Mouse (Mus musculus) kidney, embryonic 15.5 days (tissue): Measurements from ENCODE around the gene Syt14. TPM values are rescaled to one million over a fixed set of nuclear protein-coding genes. Genes with fewer than 3 reads are reported as not detected.
A peak's percentile ranks its signal among the peaks of the same experiment; 100 is the strongest.

Experiments used
- ATAC-seq: fragments of 200-750 bp; cut with Nextera tagmentation; replicated peaks from 2 replicates; pipeline ENCODE4 v1.8.0; 2017; ENCODE audit warnings: moderate TSS enrichment; ENCODE audit not compliant: low FRiP score
- H3K27ac ChIP-seq: fragments of 300-500 bp; sonication (generic); 2 replicates; pipeline ENCODE4 v1.5.1; 2015; ENCODE audit warnings: mild to moderate bottlenecking, inconsistent platforms
- H3K27me3 ChIP-seq: fragments of 300-500 bp; sonication (generic); 2 replicates; pipeline ENCODE4 v1.6.1; 2015; ENCODE audit warnings: inconsistent platforms
- H3K36me3 ChIP-seq: fragments of 300-500 bp; sonication (generic); 2 replicates; pipeline ENCODE4 v1.6.1; 2015; ENCODE audit warnings: inconsistent platforms
- H3K4me1 ChIP-seq: fragments of 300-500 bp; sonication (generic); 2 replicates; pipeline ENCODE4 v1.6.1; 2015; ENCODE audit warnings: inconsistent platforms
- H3K4me2 ChIP-seq: fragments of 300-500 bp; sonication (generic); 2 replicates; pipeline ENCODE4 v1.6.1; 2015; ENCODE audit warnings: moderate library complexity, mild to moderate bottlenecking, inconsistent platforms
- H3K4me3 ChIP-seq: fragments of 300-500 bp; sonication (generic); replicated peaks from 2 replicates; pipeline ENCODE4 v1.5.1; 2015; ENCODE audit warnings: mild to moderate bottlenecking, inconsistent platforms
- H3K9ac ChIP-seq: fragments of 300-500 bp; sonication (generic); 2 replicates; pipeline ENCODE4 v1.6.1; 2015; ENCODE audit warnings: mild to moderate bottlenecking, inconsistent platforms
- H3K9me3 ChIP-seq: fragments of 300-500 bp; sonication (generic); replicated peaks from 2 replicates; pipeline ENCODE4 v1.6.1; 2016; ENCODE audit warnings: inconsistent platforms
- WGBS: fragments of 180-500 bp; shearing (Covaris S2); methylation state at CpG from one replicate; pipeline ENCODE4 v1.1.7; 2015; ENCODE audit warnings: mixed read lengths; 5-methylcytosine and 5-hydroxymethylcytosine counted together
- polyA plus RNA-seq: library from polyadenylated mRNA; unstranded; fragments of >200 nt; fragmentation: Nextera tagmentation; extraction: Ambion mirVana; gene quantifications from 2 replicates; pipeline ENCODE4 v1.2.1, GENCODE M21; 2015

The Syt14 gene
- 1.5 and 1.6 TPM in 2 replicates for polyA plus RNA-seq

DNA sequence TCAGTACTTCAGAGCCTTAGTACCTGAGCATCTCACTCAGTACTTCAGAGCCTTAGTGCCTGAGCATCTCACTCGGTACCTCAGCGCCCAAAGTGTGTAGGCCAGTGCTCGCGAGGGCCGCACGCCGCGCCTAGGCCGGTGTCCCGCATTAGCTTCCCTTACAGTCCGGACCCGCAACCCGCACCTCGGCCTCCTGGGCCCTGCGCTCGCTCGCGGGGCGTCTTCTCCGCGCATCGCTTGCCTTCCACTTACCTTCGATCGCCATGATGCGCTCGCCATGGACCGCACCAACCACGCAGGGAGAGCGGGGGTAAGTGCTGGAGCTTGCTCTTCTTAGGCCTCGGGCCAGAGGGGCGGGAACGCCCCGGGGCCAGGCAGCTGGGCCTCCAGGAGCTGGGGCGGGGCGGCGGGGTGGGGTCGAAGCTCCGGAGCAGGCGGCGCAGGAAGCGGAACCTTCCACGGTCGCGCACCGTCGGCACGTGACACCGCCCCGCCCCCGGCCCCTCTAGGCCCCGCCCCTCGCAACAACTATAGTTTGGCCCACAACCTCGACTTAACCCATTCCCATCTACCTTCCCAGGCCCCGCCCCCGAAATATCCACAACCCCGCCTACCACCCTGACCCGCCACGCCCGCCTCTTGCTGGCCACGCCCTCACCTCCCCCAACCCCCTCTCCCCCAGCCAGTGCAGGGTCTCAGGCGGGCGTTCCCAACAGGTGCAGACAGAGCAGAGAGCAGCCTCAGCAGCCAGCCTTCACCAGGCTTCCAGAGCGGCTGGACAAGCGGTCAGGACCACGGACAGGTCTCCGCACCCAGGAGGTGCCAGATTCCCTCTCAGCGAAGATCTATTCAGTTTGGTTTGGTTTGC, at the start of gene Syt14:
Syt14 (minus strand) TSS at position 405 of the 868 bp plus-strand sequence.
- peaks cover 12% of the 10 kb centered on the region for H3K27me3 ChIP-seq
- peak within 1 kb of the TSS; percentile 62 for H3K27ac ChIP-seq
- H3K4me2 ChIP-seq = peak within 1 kb of the TSS; percentile 94
- peak within 1 kb of the TSS; percentile 48 for H3K9ac ChIP-seq
- H3K4me3 ChIP-seq = peak within 1 kb of the TSS; percentile 72
- H3K36me3 ChIP-seq = no peaks in the 10 kb centered on the region
- WGBS = under 1% methylated on average over 62 of the region's 67 CpGs
- peaks cover 14% of the 10 kb centered on the region for H3K4me1 ChIP-seq
- no peaks in the 10 kb centered on the region for H3K9me3 ChIP-seq
- ATAC-seq = peak; percentile 99

DNA sequence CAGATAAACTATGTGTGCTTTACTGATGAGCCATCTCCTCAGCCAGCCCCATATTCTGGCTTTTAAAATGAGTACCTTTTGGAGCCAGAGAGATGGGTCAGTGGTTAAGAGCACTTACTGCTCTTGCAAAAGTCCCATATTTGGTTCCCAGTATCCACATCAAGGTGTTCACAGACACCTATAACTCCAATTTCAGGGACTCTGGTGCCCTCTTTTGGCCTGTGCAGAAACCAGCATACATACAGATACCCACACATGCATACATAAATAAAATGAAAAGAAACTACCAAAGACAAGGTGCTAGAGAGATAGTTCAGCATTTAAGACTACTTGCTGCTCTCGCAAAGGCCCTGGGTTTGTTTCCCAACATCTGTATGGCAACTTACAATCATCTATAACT, 48.4 kb upstream of the Syt14 start:
- H3K9ac ChIP-seq = no peak overlapping the region
- no peak overlapping the region for H3K27ac ChIP-seq
- H3K4me1 ChIP-seq = peaks cover 14% of the 10 kb centered on the region
- no peaks in the 10 kb centered on the region for H3K9me3 ChIP-seq
- H3K36me3 ChIP-seq = no peaks in the 10 kb centered on the region
- no peaks in the 10 kb centered on the region for H3K27me3 ChIP-seq
- 89% methylated on average over 1 of the region's 1 CpGs for WGBS
- H3K4me2 ChIP-seq = no peak overlapping the region
- no peak for ATAC-seq
- no peak overlapping the region for H3K4me3 ChIP-seq

DNA sequence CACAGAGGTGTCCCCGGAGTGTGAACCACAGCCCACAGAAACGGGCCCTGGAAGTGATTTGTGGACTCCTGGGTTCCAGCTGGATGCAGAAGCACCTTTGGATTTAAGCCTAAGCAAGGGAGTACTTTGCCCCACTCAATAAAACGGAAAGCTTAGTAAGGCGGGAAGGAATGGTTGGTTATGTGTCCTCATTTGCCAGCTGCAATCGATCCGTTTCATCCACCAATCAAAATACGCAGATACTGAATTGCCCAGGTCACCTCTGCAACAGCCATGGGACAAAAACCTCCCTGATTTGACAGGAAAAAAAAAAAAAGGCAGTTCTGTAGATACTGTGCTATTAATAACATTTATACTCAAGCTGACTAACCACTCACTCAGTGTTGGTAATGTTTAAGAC, 47.5 kb upstream of the Syt14 start:
- Histone ChIP-seq H3K4me3 (no peak overlapping the region), H3K9me3 (no peaks in the 10 kb centered on the region), H3K4me2 (no peak overlapping the region), H3K27me3 (no peaks in the 10 kb centered on the region), H3K27ac (no peak overlapping the region), H3K9ac (no peak overlapping the region), H3K4me1 (peaks cover 14% of the 10 kb centered on the region), H3K36me3 (no peaks in the 10 kb centered on the region)
- WGBS = 72% methylated on average over 7 of the region's 7 CpGs
- ATAC-seq = no peak

DNA sequence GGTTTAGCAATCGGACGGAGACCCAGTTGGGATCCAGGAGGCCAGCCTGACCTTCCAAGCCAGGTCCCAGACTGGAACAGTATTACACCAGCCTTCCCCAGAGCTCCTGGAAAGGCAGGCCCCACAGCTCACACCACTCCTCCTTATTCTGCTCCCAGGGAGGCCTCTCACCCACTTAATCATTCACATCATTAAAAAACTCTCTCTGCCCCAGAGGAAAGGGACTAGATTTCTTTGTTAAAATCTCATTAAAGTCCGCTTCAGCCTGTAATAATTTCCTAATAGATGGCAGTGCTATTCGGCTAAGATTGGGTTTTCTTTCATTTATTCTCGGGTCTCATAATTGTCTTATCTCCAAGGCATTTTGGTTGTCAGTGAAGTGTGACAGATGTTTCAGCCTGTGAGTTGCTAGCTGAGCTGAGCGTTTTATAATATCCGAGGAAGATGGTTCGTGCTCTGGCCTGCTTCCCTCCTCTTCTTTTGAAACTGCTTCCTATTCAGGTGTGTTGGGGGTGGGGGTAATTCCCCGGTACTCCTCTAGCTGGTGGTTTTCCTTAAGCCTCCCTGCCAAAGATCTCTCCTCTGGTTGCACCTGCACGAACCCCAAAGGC, 46.8 kb upstream of the Syt14 start:
- no peak for ATAC-seq
- Histone ChIP-seq H3K9me3 (no peaks in the 10 kb centered on the region), H3K36me3 (no peaks in the 10 kb centered on the region), H3K4me3 (no peak overlapping the region), H3K4me2 (0 out of 2 replicates have a peak overlapping the region, but pooled peaks have one; percentile 4), H3K27ac (no peak overlapping the region), H3K27me3 (no peaks in the 10 kb centered on the region), H3K4me1 (peaks cover 14% of the 10 kb centered on the region), H3K9ac (no peak overlapping the region)
- WGBS = 34% methylated on average over 10 of the region's 10 CpGs

DNA sequence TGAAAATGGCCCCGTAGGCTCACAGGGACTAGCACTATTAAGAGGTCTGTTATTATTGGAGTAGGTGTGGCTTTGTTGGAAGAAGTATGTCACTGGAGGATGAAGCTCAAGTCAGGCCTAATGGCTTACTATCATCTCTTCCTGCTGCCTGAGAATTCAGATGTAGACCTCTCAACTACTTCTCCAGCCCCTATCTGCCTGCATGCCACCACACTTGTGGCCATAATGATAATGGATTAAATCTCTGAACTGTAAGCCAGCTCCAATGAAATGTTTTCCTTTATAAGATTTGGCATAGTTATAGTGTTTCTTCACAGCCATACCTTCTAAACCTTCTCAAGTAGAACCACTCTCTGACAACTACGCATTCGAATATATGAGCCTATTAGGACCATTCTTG, 27.0 kb upstream of the Syt14 start:
- Histone ChIP-seq H3K27ac (no peak overlapping the region), H3K9me3 (no peaks in the 10 kb centered on the region), H3K4me1 (no peaks in the 10 kb centered on the region), H3K4me2 (no peak overlapping the region), H3K36me3 (no peaks in the 10 kb centered on the region), H3K27me3 (no peaks in the 10 kb centered on the region), H3K9ac (no peak overlapping the region), H3K4me3 (no peak overlapping the region)
- WGBS = 87% methylated on average over 3 of the region's 3 CpGs
- no peak for ATAC-seq

DNA sequence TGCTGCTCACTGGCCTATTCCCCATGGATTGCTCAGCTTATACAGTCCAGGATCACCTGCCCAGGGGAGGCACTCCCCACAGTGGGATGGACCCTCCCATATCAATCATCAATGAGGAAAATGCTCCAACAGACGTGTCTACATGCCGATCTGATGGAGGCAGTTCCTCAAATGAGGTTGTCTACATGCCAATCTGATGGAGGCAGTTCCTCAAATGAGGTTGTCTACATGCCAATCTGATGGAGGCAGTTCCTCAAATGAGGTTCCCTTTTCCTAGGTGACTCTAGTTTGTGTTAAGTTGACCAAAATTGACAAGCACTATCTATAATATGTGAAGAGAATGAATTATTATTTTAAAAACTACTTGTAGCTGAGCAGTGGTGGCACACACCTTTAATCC, 24.6 kb upstream of the Syt14 start:
- Histone ChIP-seq H3K36me3 (no peaks in the 10 kb centered on the region), H3K4me1 (no peaks in the 10 kb centered on the region), H3K27me3 (no peaks in the 10 kb centered on the region), H3K27ac (no peak overlapping the region), H3K9ac (no peak overlapping the region), H3K4me3 (no peak overlapping the region), H3K4me2 (no peak overlapping the region), H3K9me3 (no peaks in the 10 kb centered on the region)
- no peak for ATAC-seq
- WGBS = 74% methylated on average over 2 of the region's 2 CpGs

DNA sequence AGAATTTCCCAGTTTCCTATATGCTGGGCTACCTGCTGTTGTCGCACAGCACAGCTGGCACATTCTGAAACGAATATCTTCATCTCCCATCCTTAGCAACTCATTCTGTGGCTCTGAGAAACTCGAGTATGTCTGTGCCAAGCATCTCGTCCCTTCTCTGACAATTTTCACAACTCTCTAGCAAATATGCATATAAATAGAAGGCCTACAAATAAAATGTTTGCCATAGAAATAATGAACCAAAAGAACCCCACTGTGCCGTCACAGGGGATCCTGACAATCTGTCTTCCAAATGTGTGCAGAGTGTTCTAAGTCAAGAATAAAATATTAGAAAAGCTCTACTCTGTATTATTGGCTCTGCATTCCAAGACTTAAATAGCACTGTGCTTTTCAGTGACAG, 24.0 kb upstream of the Syt14 start:
- H3K36me3 ChIP-seq = no peaks in the 10 kb centered on the region
- 77% methylated on average over 5 of the region's 5 CpGs for WGBS
- no peaks in the 10 kb centered on the region for H3K9me3 ChIP-seq
- H3K27me3 ChIP-seq = no peaks in the 10 kb centered on the region
- ATAC-seq = no peak
- H3K4me3 ChIP-seq = no peak overlapping the region
- H3K9ac ChIP-seq = no peak overlapping the region
- H3K4me2 ChIP-seq = no peak overlapping the region
- H3K4me1 ChIP-seq = no peaks in the 10 kb centered on the region
- H3K27ac ChIP-seq = no peak overlapping the region

DNA sequence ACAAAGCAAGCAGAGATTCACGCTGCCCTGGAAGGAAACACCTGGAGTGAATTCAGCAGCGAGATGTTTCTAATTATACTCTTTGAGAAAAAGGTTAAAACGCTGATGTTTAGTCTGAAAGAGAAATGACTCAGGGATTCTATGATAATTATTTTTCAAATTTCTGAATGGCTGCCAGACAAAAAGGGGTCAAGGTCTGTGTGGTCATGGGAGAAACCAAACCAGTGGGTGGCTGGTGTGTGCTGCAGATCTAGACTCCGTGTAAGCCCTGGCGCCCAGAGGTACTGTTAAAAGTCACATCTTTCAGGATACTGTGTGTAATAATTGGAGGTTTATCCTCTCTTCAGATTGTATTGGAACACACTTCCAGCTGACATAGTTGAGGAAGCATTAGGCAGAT, 18.8 kb upstream of the Syt14 start:
- Histone ChIP-seq H3K27me3 (no peaks in the 10 kb centered on the region), H3K27ac (no peak overlapping the region), H3K4me1 (no peaks in the 10 kb centered on the region), H3K4me3 (no peak overlapping the region), H3K9me3 (no peaks in the 10 kb centered on the region), H3K36me3 (no peaks in the 10 kb centered on the region), H3K4me2 (no peak overlapping the region), H3K9ac (no peak overlapping the region)
- WGBS = 81% methylated on average over 5 of the region's 5 CpGs
- ATAC-seq = no peak

DNA sequence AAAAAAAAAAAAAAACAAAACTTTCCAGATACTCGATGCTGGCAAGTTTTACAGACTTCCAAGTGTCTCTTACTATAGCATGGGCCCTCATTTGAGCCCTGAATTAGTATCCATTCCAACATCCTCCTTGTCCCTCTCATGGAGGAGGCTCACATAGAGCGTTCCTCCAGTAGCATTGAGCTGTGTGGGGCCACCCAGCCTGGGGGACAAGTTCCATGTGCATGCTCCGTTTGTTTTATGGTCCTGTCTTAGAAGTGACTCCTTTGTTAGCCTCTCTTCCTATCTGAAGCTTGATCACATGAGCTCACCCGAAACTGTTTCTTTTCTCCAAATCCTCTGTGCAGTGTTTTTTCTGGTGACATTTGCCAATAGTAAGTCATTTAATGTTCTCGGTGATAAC, 17.5 kb upstream of the Syt14 start:
- 21% methylated on average over 5 of the region's 5 CpGs for WGBS
- no peak overlapping the region for H3K4me2 ChIP-seq
- H3K27me3 ChIP-seq = no peaks in the 10 kb centered on the region
- no peak overlapping the region for H3K9ac ChIP-seq
- no peak overlapping the region; the same call in 1 of the 2 replicates for H3K27ac ChIP-seq
- no peaks in the 10 kb centered on the region for H3K36me3 ChIP-seq
- no peaks in the 10 kb centered on the region for H3K4me1 ChIP-seq
- 0 out of 2 replicates have a peak, but pooled peaks have one; percentile 33 for ATAC-seq
- no peak overlapping the region for H3K4me3 ChIP-seq
- no peaks in the 10 kb centered on the region for H3K9me3 ChIP-seq

DNA sequence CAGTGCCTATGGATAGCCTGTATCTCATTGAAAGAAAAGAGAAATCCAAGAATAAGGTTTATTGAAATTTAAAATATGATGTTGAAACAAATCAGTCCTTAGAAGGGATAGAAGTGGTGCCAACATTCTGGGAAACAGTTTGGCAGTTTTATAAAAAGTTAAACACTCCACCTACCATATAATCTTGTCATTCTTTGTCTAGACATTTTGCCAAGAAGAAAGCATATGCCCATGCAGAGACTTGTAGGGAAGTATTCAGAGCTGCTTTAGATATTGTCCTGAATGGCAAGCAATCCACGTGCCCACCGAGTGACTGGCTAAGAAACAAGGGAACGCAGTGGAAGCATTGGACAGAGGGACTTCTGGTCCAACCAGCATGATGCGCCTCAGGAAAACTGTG, 12.0 kb upstream of the Syt14 start:
- 91% methylated on average over 4 of the region's 4 CpGs for WGBS
- Histone ChIP-seq H3K9me3 (no peaks in the 10 kb centered on the region), H3K36me3 (no peaks in the 10 kb centered on the region), H3K4me1 (no peaks in the 10 kb centered on the region), H3K4me3 (no peak overlapping the region), H3K4me2 (no peak overlapping the region), H3K27me3 (no peaks in the 10 kb centered on the region), H3K9ac (no peak overlapping the region), H3K27ac (no peak overlapping the region)
- ATAC-seq = no peak

DNA sequence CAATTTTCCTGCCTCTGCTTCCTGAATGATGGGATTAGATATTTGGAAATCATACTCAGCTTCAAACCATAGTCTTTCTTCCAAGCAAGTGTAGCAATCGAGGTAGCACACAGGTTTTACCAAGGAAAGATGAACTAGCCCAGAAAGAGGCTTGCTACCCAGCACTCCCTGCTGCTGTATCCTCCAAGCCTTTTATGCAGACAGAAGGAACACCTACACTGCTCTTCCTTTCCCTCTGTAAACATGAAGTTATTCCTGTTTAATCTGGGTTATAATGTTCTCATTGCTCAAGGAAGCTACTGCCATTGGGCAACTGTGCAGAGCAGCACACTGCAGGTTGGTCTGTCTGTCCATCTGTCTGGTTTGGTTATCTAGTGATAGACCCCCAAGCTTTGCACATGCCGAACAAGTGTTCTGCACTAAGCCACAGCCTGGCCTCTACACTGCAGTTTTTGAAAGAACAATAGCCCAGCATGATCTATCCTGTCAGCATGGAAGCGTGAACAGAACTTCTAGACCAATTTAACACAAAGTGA, 7.3 kb upstream of the Syt14 start:
- Histone ChIP-seq H3K4me2 (no peak overlapping the region), H3K4me3 (no peak overlapping the region), H3K27ac (no peak overlapping the region), H3K9me3 (no peaks in the 10 kb centered on the region), H3K27me3 (no peaks in the 10 kb centered on the region), H3K9ac (no peak overlapping the region), H3K36me3 (no peaks in the 10 kb centered on the region), H3K4me1 (no peaks in the 10 kb centered on the region)
- no peak for ATAC-seq
- WGBS = 78% methylated on average over 3 of the region's 3 CpGs

DNA sequence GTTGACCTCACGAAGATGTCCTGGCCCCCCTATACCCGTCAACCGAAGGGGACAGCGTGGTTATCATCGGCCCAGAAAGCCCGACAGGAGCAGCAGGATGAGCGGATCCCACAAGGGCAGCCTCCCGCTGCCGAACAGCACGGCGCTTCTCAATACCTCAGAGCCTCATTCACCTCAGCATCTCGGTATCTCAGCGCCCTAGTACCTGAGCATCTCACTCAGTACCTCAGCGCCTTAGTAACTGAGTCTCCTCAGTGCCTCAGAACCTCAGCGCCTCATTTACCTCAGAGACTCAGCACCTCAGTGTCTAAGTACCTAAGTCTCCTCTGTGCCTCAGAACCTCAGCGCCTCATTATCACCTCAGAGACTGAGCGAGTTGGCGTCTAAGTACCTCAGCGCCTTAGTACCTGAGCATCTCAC, 614 bp downstream of the Syt14 start:
- Histone ChIP-seq H3K27me3 (peaks cover 12% of the 10 kb centered on the region), H3K9me3 (no peaks in the 10 kb centered on the region), H3K4me1 (peaks cover 14% of the 10 kb centered on the region), H3K36me3 (no peaks in the 10 kb centered on the region), H3K9ac (peak overlapping the region; percentile 48), H3K4me2 (peak overlapping the region; percentile 94), H3K27ac (0 out of 2 replicates have a peak overlapping the region, but pooled peaks have one; percentile 62), H3K4me3 (peak overlapping the region; percentile 72)
- WGBS = 2% methylated on average over 19 of the region's 19 CpGs
- no peak for ATAC-seq
